Mouse (Mus musculus): ENCODE data around the gene Tgfbi. TPM values are rescaled to one million over a fixed set of nuclear protein-coding genes. Genes with fewer than 3 reads are reported as not detected.
A peak's percentile ranks its signal among the peaks of the same experiment; 100 is the strongest.

The Tgfbi gene
- polyA plus RNA-seq, 1 experiment from 2014 or later: 133 TPM

GRCm38 (mm10) chr13:56581512-56581911 is 27.8 kb upstream of the Tgfbi start:
- peaks cover 29% of the 10 kb centered on the region for H3K4me1 ChIP-seq (ENCODE audit: insufficient read depth, low read length)
- peak overlapping the region; percentile 95 for H3K27ac ChIP-seq (ENCODE audit: low read length)
- no peak overlapping the region for H3K9ac ChIP-seq (replicated peaks; ENCODE audit: low read length)
- no peaks in the 10 kb centered on the region for H3K27me3 ChIP-seq (ENCODE audit: insufficient read depth, low read length)
- ATAC-seq (ENCODE audit: low FRiP score, low TSS enrichment): 0 out of 2 replicates have a peak, but pooled peaks have one; percentile 6
- H3K4me2 ChIP-seq (replicated peaks; ENCODE audit: low read depth, low read length): peak overlapping the region; percentile 26; the same call in 1 of the 2 replicates
- no peak overlapping the region for H3K4me3 ChIP-seq (ENCODE audit: low read length)
- H3K36me3 ChIP-seq (ENCODE audit: insufficient read depth, low read length): no peaks in the 10 kb centered on the region
- 3% methylated on average over 3 of the region's 3 CpGs for WGBS
- H3K9me3 ChIP-seq (ENCODE audit: low read length): no peaks in the 10 kb centered on the region

GRCm38 (mm10) chr13:56581961-56582434 is 27.3 kb upstream of the Tgfbi start:
- H3K4me1 ChIP-seq (ENCODE audit: insufficient read depth, low read length): peaks cover 29% of the 10 kb centered on the region
- peak overlapping the region; percentile 95 for H3K27ac ChIP-seq (ENCODE audit: low read length)
- no peaks in the 10 kb centered on the region for H3K9me3 ChIP-seq (ENCODE audit: low read length)
- peak; percentile 98 for ATAC-seq (ENCODE audit: low FRiP score, low TSS enrichment)
- no peaks in the 10 kb centered on the region for H3K27me3 ChIP-seq (ENCODE audit: insufficient read depth, low read length)
- no peak overlapping the region for H3K4me3 ChIP-seq (ENCODE audit: low read length)
- 1% methylated on average over 6 of the region's 6 CpGs for WGBS
- H3K9ac ChIP-seq (replicated peaks; ENCODE audit: low read length): peak overlapping the region; percentile 45
- peak overlapping the region; percentile 46 for H3K4me2 ChIP-seq (replicated peaks; ENCODE audit: low read depth, low read length)
- H3K36me3 ChIP-seq (ENCODE audit: insufficient read depth, low read length): no peaks in the 10 kb centered on the region

GRCm38 (mm10) chr13:56582720-56583119 is 26.6 kb upstream of the Tgfbi start:
- Histone ChIP-seq H3K27ac (ENCODE audit: low read length) (peak overlapping the region; percentile 88), H3K4me1 (ENCODE audit: insufficient read depth, low read length) (peaks cover 29% of the 10 kb centered on the region), H3K27me3 (ENCODE audit: insufficient read depth, low read length) (no peaks in the 10 kb centered on the region), H3K4me2 (replicated peaks; ENCODE audit: low read depth, low read length) (no peak overlapping the region), H3K36me3 (ENCODE audit: insufficient read depth, low read length) (no peaks in the 10 kb centered on the region), H3K4me3 (ENCODE audit: low read length) (no peak overlapping the region), H3K9ac (replicated peaks; ENCODE audit: low read length) (no peak overlapping the region), H3K9me3 (ENCODE audit: low read length) (no peaks in the 10 kb centered on the region)
- peak; percentile 33; the same call in 1 of the 2 replicates for ATAC-seq (ENCODE audit: low FRiP score, low TSS enrichment)
- WGBS: 23% methylated on average over 3 of the region's 3 CpGs

- no peaks in the 10 kb centered on the region for H3K27me3 ChIP-seq (ENCODE audit: insufficient read depth, low read length)
- H3K27ac ChIP-seq (ENCODE audit: low read length): no peak overlapping the region
- no peak overlapping the region for H3K4me2 ChIP-seq (replicated peaks; ENCODE audit: low read depth, low read length)
- ATAC-seq (ENCODE audit: low FRiP score, low TSS enrichment): no peak
- H3K4me1 ChIP-seq (ENCODE audit: insufficient read depth, low read length): peaks cover 50% of the 10 kb centered on the region
- H3K9me3 ChIP-seq (ENCODE audit: low read length): no peaks in the 10 kb centered on the region
- 41% methylated on average over 3 of the region's 3 CpGs for WGBS
- no peaks in the 10 kb centered on the region for H3K36me3 ChIP-seq (ENCODE audit: insufficient read depth, low read length)
- no peak overlapping the region for H3K9ac ChIP-seq (replicated peaks; ENCODE audit: low read length)
- no peak overlapping the region for H3K4me3 ChIP-seq (ENCODE audit: low read length)
These were observed 23.3 kb upstream of the Tgfbi start for GRCm38 (mm10) chr13:56586046-56586445.

GRCm38 (mm10) chr13:56588454-56589117 is 20.7 kb upstream of the Tgfbi start:
- 59% methylated on average over 14 of the region's 14 CpGs for WGBS
- H3K27me3 ChIP-seq (ENCODE audit: insufficient read depth, low read length): no peaks in the 10 kb centered on the region
- H3K9ac ChIP-seq (replicated peaks; ENCODE audit: low read length): no peak overlapping the region
- H3K4me2 ChIP-seq (replicated peaks; ENCODE audit: low read depth, low read length): no peak overlapping the region
- ATAC-seq (ENCODE audit: low FRiP score, low TSS enrichment): no peak
- peaks cover 29% of the 10 kb centered on the region for H3K4me1 ChIP-seq (ENCODE audit: insufficient read depth, low read length)
- no peaks in the 10 kb centered on the region for H3K36me3 ChIP-seq (ENCODE audit: insufficient read depth, low read length)
- H3K9me3 ChIP-seq (ENCODE audit: low read length): no peaks in the 10 kb centered on the region
- H3K27ac ChIP-seq (ENCODE audit: low read length): no peak overlapping the region
- H3K4me3 ChIP-seq (ENCODE audit: low read length): no peak overlapping the region

GRCm38 (mm10) chr13:56590202-56590601 is 19.1 kb upstream of the Tgfbi start:
- ATAC-seq (ENCODE audit: low FRiP score, low TSS enrichment): no peak

GRCm38 (mm10) chr13:56591191-56591590 is 18.1 kb upstream of the Tgfbi start:
- no peaks in the 10 kb centered on the region for H3K36me3 ChIP-seq (ENCODE audit: insufficient read depth, low read length)
- 81% methylated on average over 8 of the region's 8 CpGs for WGBS
- H3K27me3 ChIP-seq (ENCODE audit: insufficient read depth, low read length): no peaks in the 10 kb centered on the region
- no peak for ATAC-seq (ENCODE audit: low FRiP score, low TSS enrichment)
- no peak overlapping the region for H3K4me2 ChIP-seq (replicated peaks; ENCODE audit: low read depth, low read length)
- no peaks in the 10 kb centered on the region for H3K9me3 ChIP-seq (ENCODE audit: low read length)
- peaks cover 27% of the 10 kb centered on the region for H3K4me1 ChIP-seq (ENCODE audit: insufficient read depth, low read length)
- no peak overlapping the region for H3K27ac ChIP-seq (ENCODE audit: low read length)
- H3K4me3 ChIP-seq (ENCODE audit: low read length): no peak overlapping the region
- H3K9ac ChIP-seq (replicated peaks; ENCODE audit: low read length): no peak overlapping the region

More at GRCm38 (mm10) chr13:56590202-56590601, 19.1 kb upstream of the Tgfbi start:
- WGBS: 59% methylated on average over 5 of the region's 5 CpGs
- Histone ChIP-seq H3K4me2 (replicated peaks; ENCODE audit: low read depth, low read length) (no peak overlapping the region), H3K9ac (replicated peaks; ENCODE audit: low read length) (no peak overlapping the region), H3K36me3 (ENCODE audit: insufficient read depth, low read length) (no peaks in the 10 kb centered on the region), H3K4me3 (ENCODE audit: low read length) (no peak overlapping the region), H3K27me3 (ENCODE audit: insufficient read depth, low read length) (no peaks in the 10 kb centered on the region), H3K9me3 (ENCODE audit: low read length) (no peaks in the 10 kb centered on the region), H3K27ac (ENCODE audit: low read length) (no peak overlapping the region), H3K4me1 (ENCODE audit: insufficient read depth, low read length) (peaks cover 29% of the 10 kb centered on the region)

- Histone ChIP-seq H3K4me2 (replicated peaks; ENCODE audit: low read depth, low read length) (no peak overlapping the region), H3K9me3 (ENCODE audit: low read length) (no peaks in the 10 kb centered on the region), H3K27ac (ENCODE audit: low read length) (no peak overlapping the region), H3K4me1 (ENCODE audit: insufficient read depth, low read length) (peaks cover 28% of the 10 kb centered on the region), H3K4me3 (ENCODE audit: low read length) (no peak overlapping the region), H3K9ac (replicated peaks; ENCODE audit: low read length) (no peak overlapping the region), H3K27me3 (ENCODE audit: insufficient read depth, low read length) (no peaks in the 10 kb centered on the region), H3K36me3 (ENCODE audit: insufficient read depth, low read length) (no peaks in the 10 kb centered on the region)
- WGBS: 56% methylated on average over 2 of the region's 2 CpGs
- no peak for ATAC-seq (ENCODE audit: low FRiP score, low TSS enrichment)
These were observed 17.4 kb upstream of the Tgfbi start for GRCm38 (mm10) chr13:56591939-56592338.

- Histone ChIP-seq H3K9ac (replicated peaks; ENCODE audit: low read length) (no peak overlapping the region), H3K36me3 (ENCODE audit: insufficient read depth, low read length) (no peaks in the 10 kb centered on the region), H3K27me3 (ENCODE audit: insufficient read depth, low read length) (no peaks in the 10 kb centered on the region), H3K4me1 (ENCODE audit: insufficient read depth, low read length) (peaks cover 36% of the 10 kb centered on the region), H3K9me3 (ENCODE audit: low read length) (no peaks in the 10 kb centered on the region), H3K4me2 (replicated peaks; ENCODE audit: low read depth, low read length) (no peak overlapping the region), H3K27ac (ENCODE audit: low read length) (no peak overlapping the region), H3K4me3 (ENCODE audit: low read length) (no peak overlapping the region)
- ATAC-seq (ENCODE audit: low FRiP score, low TSS enrichment): no peak
- 81% methylated on average over 5 of the region's 5 CpGs for WGBS
These were observed 16.1 kb upstream of the Tgfbi start for GRCm38 (mm10) chr13:56593196-56593595.

GRCm38 (mm10) chr13:56593961-56594391 is 15.3 kb upstream of the Tgfbi start:
- no peak for ATAC-seq (ENCODE audit: low FRiP score, low TSS enrichment)
- 57% methylated on average over 7 of the region's 7 CpGs for whole genome bisulfite sequencing
- H3K27ac ChIP-seq (ENCODE audit: low read length): no peak overlapping the region

More at GRCm38 (mm10) chr13:56593961-56594391, 15.3 kb upstream of the Tgfbi start:
- H3K4me2 ChIP-seq (replicated peaks; ENCODE audit: low read depth, low read length): no peak overlapping the region
- no peaks in the 10 kb centered on the region for H3K9me3 ChIP-seq (ENCODE audit: low read length)
- peaks cover 30% of the 10 kb centered on the region for H3K4me1 ChIP-seq (ENCODE audit: insufficient read depth, low read length)
- H3K36me3 ChIP-seq (ENCODE audit: insufficient read depth, low read length): no peaks in the 10 kb centered on the region
- no peak overlapping the region for H3K9ac ChIP-seq (replicated peaks; ENCODE audit: low read length)
- no peak overlapping the region for H3K4me3 ChIP-seq (ENCODE audit: low read length)
- no peaks in the 10 kb centered on the region for H3K27me3 ChIP-seq (ENCODE audit: insufficient read depth, low read length)

All from kidney, embryonic 16.5 days (tissue).